Mouse (Mus musculus) ES-E14 (cell line): ENCODE results near the gene Lingo3. TPM values are rescaled to one million over a fixed set of nuclear protein-coding genes. Genes with fewer than 3 reads are reported as not detected.
A peak's percentile ranks its signal among the peaks of the same experiment; 100 is the strongest.

Experiments used
- DNase-seq: peaks from one replicate; pipeline ENCODE4 v3.0.0-alpha.2; 2013; ENCODE audit warnings: low read depth, low spot score
- H3K27ac ChIP-seq: 2 replicates; pipeline ENCODE4 v1.5.1; 2012; ENCODE audit warnings: low read depth, mild to moderate bottlenecking, low read length, moderate library complexity, mixed read lengths; ENCODE audit not compliant: poor library complexity, insufficient read depth, severe bottlenecking
- H3K36me3 ChIP-seq: 2 replicates; pipeline ENCODE4 v1.6.1; 2012; ENCODE audit warnings: mild to moderate bottlenecking, low read length, moderate library complexity, mixed read lengths; ENCODE audit not compliant: control insufficient read depth, poor library complexity, insufficient read depth, severe bottlenecking
- H3K4me1 ChIP-seq, 2 experiments: fragments of 150-350 bp in 1 of 2; sonication (generic) in 1 of 2; 2 replicates each; pipeline ENCODE4 v1.6.1; 2012; ENCODE audit warnings: low read length in 2 of 2, mild to moderate bottlenecking in 1 of 2, mixed read lengths in 1 of 2; ENCODE audit not compliant: control insufficient read depth in 2 of 2, insufficient read depth in 2 of 2, poor library complexity in 1 of 2
- H3K4me3 ChIP-seq, 2 experiments: fragments of 150-350 bp in 1 of 2; sonication (generic) in 1 of 2; 2 replicates each; pipeline ENCODE4 v1.5.1; 2012; ENCODE audit warnings: low read length in 2 of 2, low read depth in 1 of 2, mild to moderate bottlenecking in 1 of 2, mixed read lengths in 1 of 2; ENCODE audit not compliant: insufficient read depth in 1 of 2, poor library complexity in 1 of 2, severe bottlenecking in 1 of 2
- H3K9ac ChIP-seq: 2 replicates; pipeline ENCODE4 v1.6.1; 2012; ENCODE audit warnings: low read depth, mild to moderate bottlenecking, low read length, mixed read lengths; ENCODE audit not compliant: poor library complexity, insufficient read depth, severe bottlenecking
- H3K9me3 ChIP-seq: fragments of 150-350 bp; sonication (generic); 2 replicates; pipeline ENCODE4 v1.6.1; 2012; ENCODE audit warnings: low read depth, mild to moderate bottlenecking, low read length; ENCODE audit not compliant: control insufficient read depth, insufficient read depth
- CHD2 ChIP-seq: IDR thresholded peaks from 2 replicates; pipeline ENCODE4 v1.6.1; 2014; ENCODE audit warnings: mild to moderate bottlenecking, low read depth, low read length, inconsistent platforms
- HCFC1 ChIP-seq: IDR thresholded peaks from 2 replicates; pipeline ENCODE4 v1.6.1; 2012; ENCODE audit warnings: low read length, inconsistent platforms, borderline replicate concordance; ENCODE audit not compliant: insufficient read depth
- MAFK ChIP-seq: IDR thresholded peaks from 2 replicates; pipeline ENCODE4 v1.6.1; 2014; ENCODE audit warnings: mild to moderate bottlenecking, low read depth, low read length, inconsistent platforms; ENCODE audit not compliant: insufficient read depth
- ZC3H11A ChIP-seq: IDR thresholded peaks from 2 replicates; pipeline ENCODE4 v1.6.1; 2012; ENCODE audit warnings: low read depth, mild to moderate bottlenecking, inconsistent platforms, low read length, borderline replicate concordance
- ZNF384 ChIP-seq: IDR thresholded peaks from 2 replicates; pipeline ENCODE4 v1.6.1; 2012; ENCODE audit warnings: low read depth, low read length, inconsistent platforms
- in situ Hi-C, 2 experiments: fragments of 600-800 bp; cut with MboI; formaldehyde crosslinking; loops; one replicate each; pipeline ENCODE4 v1.15.1; 2025; ENCODE audit warnings: low sequenced_read_pairs in 2 of 2, inconsistent platforms in 1 of 2; ENCODE audit not compliant: unreplicated experiment in 2 of 2
- total RNA-seq: library from RNA; depleted of rRNA; stranded (reverse); fragments of 300-350 nt; gene quantifications from 2 replicates; pipeline ENCODE4 v1.2.3, GENCODE M21; 2012

The Lingo3 gene
- total RNA-seq, 1 experiment, result 2.4 TPM

DNA sequence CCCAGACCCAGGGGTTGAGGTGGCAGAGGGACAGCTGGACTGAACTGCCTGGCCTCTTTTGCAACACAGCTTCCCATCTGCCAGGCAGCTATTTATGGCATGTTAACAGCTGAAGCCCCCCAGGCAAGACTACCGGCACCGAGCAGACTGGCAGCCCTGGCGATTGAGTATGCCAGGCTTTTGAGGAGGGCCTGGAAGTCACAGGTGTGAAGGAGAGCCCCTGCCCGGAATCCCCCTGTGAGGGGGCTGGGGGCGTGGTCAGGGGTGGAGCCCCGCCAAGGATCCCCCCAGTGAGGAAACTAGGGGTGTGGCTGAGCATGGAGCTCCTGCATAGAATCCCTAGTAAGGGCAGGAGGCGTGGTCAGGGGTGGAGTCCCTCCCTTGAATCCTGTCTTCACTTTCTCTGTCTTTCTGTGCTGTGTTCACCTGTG, 6.9 kb downstream of the Lingo3 start:
- TF ChIP-seq HCFC1, result no peak
- TF ChIP-seq ZC3H11A, result no peak
- no peak for TF ChIP-seq MAFK
- TF ChIP-seq CHD2, result no peak
- TF ChIP-seq ZNF384, result no peak
- H3K4me3 ChIP-seq, result no peak overlapping the region

DNA sequence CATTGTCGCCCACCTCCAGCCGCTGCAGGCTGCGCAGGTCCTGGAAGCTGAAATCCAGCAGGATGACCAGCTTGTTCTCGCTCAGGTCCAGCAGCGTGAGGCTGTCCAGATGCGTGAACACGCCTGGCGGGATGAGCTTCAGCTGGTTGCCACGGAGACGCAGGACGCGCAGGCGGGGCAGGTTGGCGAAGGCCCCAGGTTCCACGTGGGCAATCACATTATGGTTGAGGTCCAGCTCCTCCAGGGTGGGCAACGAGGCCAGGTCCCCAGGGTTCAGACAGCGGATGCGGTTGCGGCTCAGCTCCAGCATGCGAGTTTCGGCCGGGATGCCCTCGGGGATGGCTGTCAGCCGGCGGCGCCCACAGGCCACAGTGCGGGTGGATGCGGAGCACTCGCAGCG, 8.2 kb downstream of the Lingo3 start:
- Histone ChIP-seq H3K27ac (no peak overlapping the region), H3K4me1 (peaks cover 0 to 21% of the 10 kb centered on the region in 2 experiments; a peak in 1 of 4 replicates), H3K9ac (no peak overlapping the region), H3K36me3 (no peaks in the 10 kb centered on the region), H3K4me3 (peak overlapping the region; percentile 35 to 43; a peak in 2 of 4 replicates), H3K9me3 (no peaks in the 10 kb centered on the region)
- in situ Hi-C loops, result no loop called here
- TF ChIP-seq HCFC1, result no peak
- TF ChIP-seq ZNF384, result no peak
- TF ChIP-seq CHD2, result no peak
- no peak for TF ChIP-seq MAFK
- no peak for TF ChIP-seq ZC3H11A
- no peak for DNase-seq

More for the DNA sequence above, 6.9 kb downstream of the Lingo3 start:
- no peak for DNase-seq
- peaks cover 0 to 14% of the 10 kb centered on the region in 2 experiments; a peak in 1 of 4 replicates for H3K4me1 ChIP-seq
- no peaks in the 10 kb centered on the region for H3K9me3 ChIP-seq
- no peak overlapping the region for H3K9ac ChIP-seq
- in situ Hi-C loops, result no loop called here
- H3K27ac ChIP-seq, result no peak overlapping the region
- no peaks in the 10 kb centered on the region for H3K36me3 ChIP-seq

DNA sequence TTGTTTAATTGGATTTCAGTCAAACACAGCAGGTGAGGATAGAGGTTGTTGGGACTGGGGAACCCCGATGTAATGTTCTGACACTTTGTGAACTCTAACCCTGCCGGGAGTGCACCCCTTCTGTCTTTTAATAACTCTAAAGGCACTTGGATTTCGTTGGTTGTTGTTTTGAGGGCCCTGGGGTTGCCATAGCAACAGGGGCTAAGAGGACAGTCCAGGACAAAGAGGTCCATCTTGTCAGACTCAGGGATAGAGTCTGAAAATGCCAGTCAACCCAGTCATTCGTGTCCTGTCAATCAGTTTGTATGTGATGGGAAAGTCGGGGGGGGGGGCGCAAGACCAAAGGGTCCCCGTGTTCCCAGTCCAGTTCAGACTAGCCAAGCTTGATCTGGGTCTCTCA, 11.0 kb downstream of the Lingo3 start:
- TF ChIP-seq HCFC1 (no peak), ZNF384 (no peak), MAFK (no peak), CHD2 (no peak), ZC3H11A (no peak)
- Histone ChIP-seq H3K9ac (no peak overlapping the region), H3K4me1 (peaks cover 0 to 24% of the 10 kb centered on the region in 2 experiments; a peak in 1 of 4 replicates), H3K4me3 (no peak overlapping the region), H3K27ac (no peak overlapping the region), H3K9me3 (no peaks in the 10 kb centered on the region), H3K36me3 (peaks cover 19% of the 10 kb centered on the region)
- in situ Hi-C loops, result no loop called here
- no peak for DNase-seq

DNA sequence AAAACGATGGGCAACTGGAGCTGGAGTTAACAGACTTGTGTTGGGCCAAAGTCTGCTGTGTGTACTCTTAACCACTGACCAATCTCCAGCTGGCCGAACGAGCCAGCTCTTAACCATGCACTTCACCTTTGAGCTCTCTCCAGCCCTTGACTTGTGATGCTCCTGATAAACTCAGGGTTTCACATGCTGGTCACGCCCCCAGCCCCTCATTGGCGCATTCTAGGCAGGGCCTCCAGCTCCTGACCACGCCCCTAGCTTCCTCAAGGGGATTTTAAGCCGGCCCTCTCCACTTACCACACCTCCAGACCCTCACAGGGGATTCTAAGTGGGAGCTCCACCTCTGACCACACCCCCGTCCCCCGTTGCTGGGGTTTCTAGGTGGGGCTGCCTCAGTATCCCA, 12.7 kb downstream of the Lingo3 start:
- H3K36me3 ChIP-seq, result peaks cover 22% of the 10 kb centered on the region
- TF ChIP-seq CHD2 (peak; percentile 8; the same call in 1 of the 2 replicates), HCFC1 (no peak; the same call in 1 of the 2 replicates), ZNF384 (no peak), ZC3H11A (no peak), MAFK (no peak)
- no peak overlapping the region for H3K9ac ChIP-seq
- no peaks in the 10 kb centered on the region for H3K9me3 ChIP-seq
- DNase-seq, result peak; percentile 91
- H3K4me1 ChIP-seq, result peaks cover 0 to 24% of the 10 kb centered on the region in 2 experiments; a peak in 1 of 4 replicates
- in situ Hi-C loops, result no loop called here
- H3K4me3 ChIP-seq, result no peak overlapping the region
- H3K27ac ChIP-seq, result no peak overlapping the region
